Mouse (Mus musculus) mouse trophoblast stem cell (cell line): ENCODE measurements around the gene Yipf4.

ENCODE experiments used
- in situ Hi-C, 2 experiments: fragments of 300-500 bp; cut with MseI, MboI; formaldehyde crosslinking; loops; 2 replicates in 1 of 2; 3 replicates in 1 of 2; pipeline ENCODE4 v1.15.1; 2025

Yipf4 gene

GRCm38 (mm10) chr17:74526117-74526516, 36.8 kb downstream of the Yipf4 start:
- in situ Hi-C loops: no loop called here

- in situ Hi-C loops: no loop called here
Observed at GRCm38 (mm10) chr17:74526806-74527653, 37.7 kb downstream of the Yipf4 start.

- in situ Hi-C loops: no loop called here
Observed at GRCm38 (mm10) chr17:74527729-74528607, 38.7 kb downstream of the Yipf4 start, which contains the start of gene Birc6. Gene Birc6 (plus strand): TSS chr17:74528295.

GRCm38 (mm10) chr17:74528648-74529532, 39.6 kb downstream of the Yipf4 start:
- in situ Hi-C loops: no loop called here

- in situ Hi-C loops: no loop called here
Observed at GRCm38 (mm10) chr17:74529533-74529824, 40.2 kb downstream of the Yipf4 start.

GRCm38 (mm10) chr17:74534971-74535370, 45.7 kb downstream of the Yipf4 start:
- in situ Hi-C loops: no loop called here

- in situ Hi-C loops: no loop called here
Observed at GRCm38 (mm10) chr17:74537526-74537925, 48.2 kb downstream of the Yipf4 start.

- in situ Hi-C loops: no loop called here
Observed at GRCm38 (mm10) chr17:74543615-74544014, 54.3 kb downstream of the Yipf4 start.
